Mouse (Mus musculus) spleen, postnatal 36 days (tissue): ENCODE data around the gene Gm266.
A peak's percentile ranks its signal among the peaks of the same experiment; 100 is the strongest.
"Not testable (repeated sequence)": the region's sequence is repeated elsewhere in the genome, so short reads cannot be mapped to it uniquely, and the experiment has no call there.

ENCODE experiments used
- DNase-seq, 2 experiments: peaks; one replicate each; pipeline ENCODE4 v3.0.0; 2022; ENCODE audit warnings: low spot score in 2 of 2, mixed read lengths in 1 of 2

Gm266 gene

DNA sequence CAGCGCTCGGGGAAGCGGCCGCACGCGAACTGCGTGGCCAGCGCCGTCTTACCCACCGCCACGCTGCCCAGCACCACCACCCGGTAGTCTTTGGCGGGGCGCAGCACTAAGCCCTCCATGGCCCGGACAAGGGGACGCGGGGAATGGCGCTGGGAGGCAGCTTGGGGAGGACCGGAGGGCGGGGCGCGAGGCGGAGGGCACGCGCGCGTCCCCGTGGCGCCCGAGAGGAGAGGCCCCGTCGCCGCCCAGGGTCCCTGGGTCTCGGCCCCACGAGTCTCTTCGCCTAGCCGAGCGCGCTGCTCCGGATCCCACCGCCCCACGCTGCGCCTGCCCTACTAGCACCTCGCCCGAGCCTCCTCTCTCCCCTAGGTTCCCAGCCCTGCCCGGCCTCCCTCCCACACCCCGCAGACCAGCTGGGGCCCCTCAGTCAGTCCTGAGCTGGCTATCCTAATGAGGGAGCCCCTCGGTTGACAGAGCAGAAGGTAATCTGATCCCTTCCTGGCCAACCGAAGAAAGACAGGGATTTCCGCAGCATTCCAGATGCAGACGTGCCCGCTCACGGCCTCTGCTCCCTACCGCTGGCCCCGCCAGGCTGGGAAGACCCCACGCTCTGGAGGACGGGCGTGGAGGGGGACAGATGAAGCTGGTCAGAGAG is at the start of gene Gm266:
Gene Gm266 (minus strand): TSS at position 172 of the 655 bp plus-strand sequence.
- no peak for DNase-seq

DNA sequence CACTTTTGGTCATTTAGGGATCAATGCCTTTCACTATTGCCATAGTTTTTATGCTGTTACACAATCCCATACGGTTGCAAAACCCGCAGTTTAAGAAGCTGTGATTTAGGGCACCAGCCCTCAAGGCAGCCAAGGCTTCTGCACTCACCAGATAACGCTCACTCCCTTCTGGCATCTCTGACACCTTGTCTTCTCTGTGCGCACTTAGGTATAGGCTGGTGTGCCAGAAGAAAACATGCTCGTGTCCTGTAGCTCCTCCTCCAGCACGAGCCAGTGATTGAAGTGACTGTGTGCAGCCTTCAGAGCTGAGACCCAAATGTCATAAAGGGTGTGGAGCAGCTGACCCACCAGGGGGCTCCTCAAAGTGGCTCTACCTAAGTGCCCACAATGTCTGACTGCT is 49.7 kb upstream of the Gm266 start:
- peak; percentile 42 to 64 for DNase-seq

DNA sequence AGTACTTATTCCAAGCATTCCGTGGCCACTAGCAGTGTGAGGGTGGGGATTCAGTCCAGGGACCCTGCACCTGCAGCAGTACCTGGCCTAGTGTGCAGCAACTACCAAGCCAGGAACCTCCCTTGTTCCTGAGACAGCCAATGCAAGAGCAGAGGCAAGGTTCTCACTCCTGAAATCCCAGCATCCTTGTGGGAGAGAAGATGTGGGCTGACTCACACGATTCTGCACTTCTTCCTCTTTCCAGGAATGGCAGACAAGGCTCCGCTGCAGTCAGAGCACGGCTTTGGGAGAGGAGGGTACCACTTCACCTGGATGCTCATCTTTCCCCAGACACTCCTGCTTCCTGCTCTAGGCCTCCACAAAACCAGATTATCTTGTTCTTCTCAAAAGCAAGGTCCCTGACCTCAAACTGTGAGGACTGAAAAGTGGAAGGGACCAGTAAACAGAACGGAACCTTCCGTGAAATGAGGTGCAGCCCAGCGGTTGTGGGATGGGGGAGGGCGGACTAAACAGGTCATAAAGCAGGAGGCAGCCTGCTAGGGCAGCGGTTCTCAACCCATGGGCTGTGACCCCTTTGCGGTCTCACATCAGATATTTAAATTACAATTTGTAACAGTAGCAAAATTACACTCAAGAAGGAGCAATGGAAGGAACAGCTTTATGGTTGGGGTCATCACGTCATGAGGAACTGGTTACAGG is 47.6 kb upstream of the Gm266 start:
- no peak for DNase-seq

DNA sequence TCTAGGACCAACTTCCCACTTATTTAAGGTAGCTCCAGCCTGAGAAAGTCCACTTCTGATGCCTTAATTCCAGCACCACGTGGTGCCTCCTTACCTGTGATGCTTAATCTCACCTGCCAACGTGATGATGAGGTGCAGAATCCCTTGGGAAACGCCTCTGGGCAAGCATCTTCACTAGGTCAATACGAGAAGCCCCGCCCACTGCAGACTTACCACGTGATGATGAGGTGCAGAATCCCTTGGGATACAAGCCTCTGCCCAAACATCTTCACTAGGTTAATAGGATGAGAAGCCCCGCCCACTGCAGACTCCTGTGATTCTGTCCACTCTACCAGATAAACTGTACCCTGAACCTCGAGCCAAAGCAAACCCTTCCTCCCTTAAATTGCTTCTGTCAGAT is 43.6 kb upstream of the Gm266 start:
- DNase-seq, result no peak

DNA sequence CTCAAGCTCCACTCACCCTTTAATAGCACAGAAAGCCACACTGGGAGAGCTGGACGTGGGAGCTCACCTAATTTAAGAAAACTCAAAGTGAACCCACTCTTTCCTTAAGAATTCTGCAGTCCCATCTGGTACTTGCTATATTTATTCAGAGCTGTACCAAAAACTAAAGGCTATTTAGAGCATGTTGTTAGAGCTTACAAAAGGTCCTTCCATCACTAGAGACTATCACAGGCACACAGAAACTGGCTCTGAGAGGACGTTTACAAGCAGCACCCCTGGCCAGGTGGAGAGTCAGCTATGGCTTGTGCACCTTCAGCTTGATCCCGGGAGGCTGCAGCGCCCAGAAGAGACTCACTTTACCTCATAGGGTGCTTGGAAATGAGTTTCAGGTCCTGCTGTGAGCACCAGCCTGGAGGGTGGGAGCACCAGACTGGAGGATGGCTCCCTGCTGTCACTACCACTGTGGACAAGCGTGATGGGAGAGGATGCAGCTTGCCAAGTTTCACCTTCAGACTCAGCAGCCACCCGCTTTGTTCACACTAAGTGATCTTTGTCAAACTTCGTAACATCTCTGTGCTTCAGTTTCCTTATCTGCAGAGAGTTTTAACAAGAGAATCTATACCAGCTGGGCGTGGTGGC is 42.1 kb upstream of the Gm266 start:
- DNase-seq, result no peak

DNA sequence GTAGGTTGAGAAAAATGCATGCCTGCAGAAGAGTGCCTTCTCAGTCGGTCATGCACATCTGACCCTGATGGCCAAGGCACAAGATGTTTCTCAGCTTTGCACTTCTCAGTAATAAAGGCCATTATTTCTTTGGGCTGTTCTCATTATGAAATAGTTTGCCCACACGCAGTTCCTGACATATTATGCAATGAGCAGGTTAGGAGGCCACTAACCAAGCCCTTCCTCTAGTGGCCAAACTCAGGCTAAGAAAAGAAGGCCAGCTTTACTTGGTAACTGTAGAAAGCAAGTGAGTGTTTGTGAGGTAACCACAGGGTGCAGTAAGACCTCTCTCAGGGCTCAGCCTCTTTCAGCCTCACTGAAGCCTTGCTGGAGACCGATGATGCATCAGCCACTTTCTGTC is 39.3 kb upstream of the Gm266 start:
- no peak for DNase-seq

DNA sequence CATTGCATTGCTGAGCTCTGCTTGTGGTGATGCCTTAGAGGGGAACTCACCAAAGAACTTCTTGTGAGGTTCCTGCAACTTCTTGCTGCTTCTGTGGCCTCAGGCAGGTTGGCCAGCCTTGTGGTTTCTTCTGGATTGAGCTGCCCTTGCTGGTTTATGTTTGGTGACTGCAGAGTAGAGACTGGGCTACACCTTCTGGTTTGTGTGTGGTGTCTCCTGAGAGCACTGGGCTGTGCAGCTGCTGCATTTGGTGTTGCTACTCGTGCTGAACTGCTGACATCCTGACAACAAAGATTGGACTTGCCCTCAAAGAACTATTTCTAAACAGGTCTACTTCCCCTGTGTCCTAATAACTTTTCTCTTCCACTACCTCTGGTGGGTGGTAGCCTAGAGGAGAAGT is 38.8 kb upstream of the Gm266 start:
- DNase-seq, result no peak

DNA sequence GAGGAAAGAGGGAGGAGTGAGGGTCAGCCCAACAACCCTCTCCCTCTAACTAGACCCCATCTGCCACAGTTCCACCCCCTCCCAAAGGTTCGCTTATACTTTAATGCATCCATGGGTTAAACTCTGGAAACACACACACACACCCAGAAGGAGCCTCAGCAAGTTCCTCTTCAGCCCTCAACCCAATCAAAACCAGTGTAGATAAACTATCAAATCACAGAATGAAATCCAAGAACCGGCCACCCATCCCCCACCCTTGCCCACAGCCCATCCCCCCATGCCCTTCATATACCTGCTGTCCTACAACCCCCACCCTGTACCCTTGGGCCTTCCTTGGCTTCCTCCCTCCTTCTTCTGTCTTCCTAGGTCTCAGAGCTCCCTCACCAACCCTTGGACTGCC is 35.4 kb upstream of the Gm266 start:
- no peak for DNase-seq

DNA sequence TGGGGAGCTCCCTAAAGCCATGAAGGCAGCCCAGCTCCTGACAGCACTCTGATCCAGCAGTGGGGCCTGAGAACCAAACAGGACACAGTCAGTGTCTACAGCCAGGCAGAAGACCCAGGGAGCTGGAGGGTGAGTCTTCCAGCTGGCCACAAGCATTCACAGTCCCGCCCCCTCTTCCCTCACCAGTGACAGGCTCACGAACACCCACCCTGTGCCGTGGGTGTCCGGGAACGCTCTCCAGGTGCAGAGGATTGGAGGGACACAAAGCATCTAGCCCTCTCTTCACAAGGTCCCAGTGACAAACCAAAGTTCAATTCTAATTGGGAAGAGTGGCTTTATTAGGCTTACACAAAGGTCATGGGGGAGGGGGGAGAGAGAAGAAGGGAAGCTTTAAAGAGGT is 34.2 kb upstream of the Gm266 start:
- DNase-seq, result no peak

DNA sequence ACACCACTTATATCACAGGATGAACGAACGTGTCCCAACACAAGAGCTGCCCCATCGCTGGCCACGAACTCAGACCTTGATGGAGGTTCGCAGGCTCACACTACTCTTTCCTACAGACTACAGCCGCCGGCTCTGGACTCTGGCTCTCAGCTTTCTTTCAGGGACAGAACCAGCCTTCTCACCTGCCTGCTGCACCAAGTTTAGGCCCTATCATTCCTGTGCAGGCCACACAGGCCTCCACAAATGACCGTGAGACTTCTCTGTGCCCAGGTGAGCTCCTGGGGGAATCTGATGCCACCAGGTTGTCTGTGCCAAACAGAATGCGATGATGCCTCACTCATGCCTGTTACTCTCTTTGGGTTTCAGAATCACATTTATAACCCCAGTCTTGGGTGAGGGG is 32.8 kb upstream of the Gm266 start:
- DNase-seq, result no peak

DNA sequence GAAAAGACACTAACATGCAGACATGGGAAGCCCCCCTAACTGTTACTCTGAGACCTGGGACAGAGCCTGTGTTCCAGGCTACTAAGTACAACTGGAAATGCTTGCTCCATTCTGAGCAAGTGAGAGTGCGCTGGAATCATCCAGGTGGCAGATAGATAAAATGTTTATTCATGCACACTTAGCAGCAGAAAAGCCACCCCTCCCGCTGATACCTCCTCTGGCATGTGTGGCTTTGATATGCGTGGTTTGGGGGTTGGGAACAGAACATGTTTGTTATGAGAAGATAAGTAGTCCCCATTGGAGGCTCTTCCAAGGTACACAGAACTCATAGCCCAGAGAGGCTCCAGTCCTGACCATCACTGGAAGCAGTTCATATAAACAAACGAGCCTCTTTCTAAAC is 32.3 kb upstream of the Gm266 start:
- peak; percentile 62 to 83 for DNase-seq

DNA sequence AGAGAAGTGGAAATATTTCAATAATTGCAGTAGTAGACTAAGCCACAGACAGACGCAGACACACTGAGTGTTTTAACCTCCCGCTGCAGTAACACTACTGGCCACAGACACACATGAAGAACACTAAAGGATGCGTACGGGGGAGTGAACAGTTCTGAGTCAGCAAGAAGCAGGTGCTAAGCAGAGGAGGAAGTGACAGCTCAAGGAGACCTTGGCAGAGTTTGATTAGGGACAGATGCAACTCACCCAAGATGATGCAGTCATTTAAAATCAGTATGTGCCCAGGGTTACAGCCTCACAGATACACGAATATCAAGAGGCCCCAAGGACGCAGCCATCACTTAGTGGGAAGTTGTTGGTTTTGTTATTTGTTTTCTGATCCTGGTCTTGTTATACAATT is 31.2 kb upstream of the Gm266 start:
- DNase-seq, result peak; percentile 24 to 62

DNA sequence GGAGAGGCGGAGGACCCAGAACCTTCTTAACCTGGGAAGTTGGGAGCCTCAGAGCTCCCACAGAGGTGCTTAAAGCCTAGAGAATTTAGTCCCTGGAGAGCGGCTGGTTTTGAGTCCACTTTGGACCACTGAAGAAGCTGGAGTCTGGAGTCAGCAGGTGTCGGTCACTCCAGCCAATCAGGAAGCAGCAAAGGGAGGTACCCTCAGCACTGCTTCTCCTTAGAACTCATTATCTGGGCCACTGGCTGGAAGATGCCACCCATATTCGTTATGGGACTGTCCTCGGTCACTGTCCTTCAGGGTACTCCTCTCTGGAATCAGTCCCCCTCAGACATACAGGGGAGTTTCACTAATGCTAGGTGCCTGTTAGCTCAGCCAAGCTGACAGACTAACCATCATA is 30.3 kb upstream of the Gm266 start:
- DNase-seq, result no peak

DNA sequence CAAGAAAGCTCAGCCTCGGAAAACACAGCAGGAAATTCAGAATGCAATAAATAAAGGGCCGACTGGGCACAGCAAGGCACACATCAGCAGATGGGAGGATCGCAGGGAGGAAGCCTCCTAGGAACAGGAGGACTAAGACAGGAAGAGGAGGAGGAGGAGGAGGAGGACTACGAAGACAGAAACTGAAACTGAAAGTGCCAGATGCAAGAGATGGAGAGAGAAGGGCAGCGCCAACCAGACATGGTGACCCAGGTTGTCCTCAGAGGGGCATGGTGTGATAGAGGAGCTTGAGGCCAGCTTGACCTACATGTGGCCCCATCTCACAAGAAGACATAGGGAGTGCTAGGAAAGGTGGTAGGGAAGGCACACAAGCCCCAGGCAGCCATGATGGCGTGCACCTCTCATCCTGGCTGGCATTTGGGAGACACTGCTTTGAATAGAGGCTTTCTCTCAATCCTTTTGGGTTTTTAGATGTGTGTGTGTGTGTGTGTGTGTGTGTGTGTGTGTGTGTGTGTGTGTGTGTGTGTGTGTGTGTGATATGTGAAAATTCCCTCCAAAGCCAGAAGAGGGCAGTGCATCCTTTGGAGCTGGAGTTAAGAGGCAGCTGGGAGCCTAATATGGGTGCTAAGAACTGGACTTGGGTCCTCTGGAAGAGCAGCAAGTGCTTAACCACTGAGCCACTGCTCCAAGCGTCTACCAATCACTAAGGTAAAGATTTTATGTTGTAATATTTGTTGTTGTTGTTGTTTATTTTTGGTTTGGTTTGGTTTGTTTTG is 29.4 kb upstream of the Gm266 start:
- no peak for DNase-seq

DNA sequence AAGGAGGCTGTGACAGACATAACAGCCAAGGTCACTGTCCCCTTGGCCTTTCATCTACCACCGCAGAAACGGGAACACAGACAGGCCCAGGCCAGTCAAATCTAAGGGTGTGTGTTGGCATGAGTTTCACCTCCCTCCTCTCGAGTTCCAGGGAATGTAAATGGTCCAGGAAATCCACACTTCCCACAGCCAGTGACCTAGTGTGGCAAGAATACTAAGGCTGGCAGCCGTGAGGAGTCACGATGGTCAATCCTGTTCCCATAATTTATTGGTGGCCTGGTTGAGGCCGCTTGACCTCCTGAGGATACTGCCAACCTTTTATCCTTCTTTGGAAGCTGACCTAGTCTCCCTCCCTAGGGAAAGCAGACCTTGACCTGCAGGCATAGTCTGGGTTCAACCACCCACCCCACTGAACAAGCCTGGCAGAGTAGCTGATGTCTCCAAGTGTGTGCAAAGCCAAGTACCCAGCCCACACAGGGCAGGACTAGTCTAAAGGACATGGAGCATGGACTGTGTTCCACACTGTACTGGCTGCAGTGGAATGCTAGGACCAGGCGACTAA is 28.7 kb upstream of the Gm266 start:
- no peak for DNase-seq

DNA sequence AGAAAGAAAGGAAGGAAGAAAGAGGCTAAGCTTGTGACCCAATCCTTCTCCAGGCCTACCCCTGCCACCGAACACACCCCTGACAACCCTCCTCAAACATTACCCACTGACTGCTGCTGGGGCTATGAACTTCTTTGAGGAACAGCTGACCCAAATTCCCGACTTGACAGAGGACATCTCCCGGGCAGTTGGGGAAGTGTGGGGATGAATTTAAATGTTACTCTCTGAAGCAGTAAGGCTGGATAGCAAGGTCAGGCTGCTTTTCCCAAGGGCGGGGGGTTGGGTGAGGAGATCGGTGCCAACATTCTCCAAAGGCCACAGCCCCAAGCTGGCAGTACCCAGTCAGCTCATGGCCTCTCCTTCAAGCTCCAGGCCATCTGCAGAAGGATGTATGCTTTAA is 28.1 kb upstream of the Gm266 start:
- DNase-seq, result no peak

DNA sequence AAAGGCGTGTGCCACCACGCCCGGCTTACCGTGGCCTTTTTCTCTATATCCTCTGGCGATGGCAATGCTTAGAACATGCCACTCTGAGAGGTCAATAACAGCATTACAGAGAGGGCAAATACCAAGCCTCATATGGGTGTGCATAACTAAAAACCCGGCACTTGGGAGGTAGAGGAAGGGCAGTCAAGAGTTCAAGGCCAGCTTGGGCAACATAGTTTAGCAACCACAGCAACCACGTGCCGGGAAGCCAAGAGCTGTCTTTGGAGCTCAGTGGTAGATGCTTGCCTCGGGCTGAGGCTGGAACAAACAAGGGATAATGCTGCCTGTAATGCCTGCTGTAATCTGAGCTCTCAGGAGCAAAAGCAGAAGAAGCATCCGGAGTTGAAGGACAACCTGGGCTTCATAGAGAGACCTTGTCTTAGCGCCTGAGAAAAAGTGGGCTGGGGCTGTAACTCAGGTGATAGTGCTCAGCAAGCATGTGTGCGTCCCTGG is 27.0 kb upstream of the Gm266 start:
- DNase-seq, result no peak

DNA sequence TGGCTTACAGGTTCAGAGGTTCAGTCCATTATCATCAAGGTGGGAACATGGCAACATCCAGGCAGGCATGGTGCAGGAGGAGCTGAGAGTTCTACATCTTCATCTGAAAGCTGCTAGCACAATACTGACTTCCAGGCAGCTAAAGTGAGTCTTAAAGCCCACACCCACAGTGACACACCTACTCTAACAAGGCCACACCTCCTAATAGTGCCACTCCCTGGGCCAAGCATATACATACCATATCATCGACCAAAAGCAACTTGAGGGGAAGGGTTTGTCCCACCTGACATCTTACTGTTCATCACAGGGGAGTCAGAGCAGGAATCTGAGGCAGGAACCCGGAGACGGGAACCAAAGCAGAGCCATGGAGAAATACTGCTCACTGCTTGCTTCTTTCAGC is 22.8 kb upstream of the Gm266 start:
- DNase-seq, result not testable (repeated sequence)

DNA sequence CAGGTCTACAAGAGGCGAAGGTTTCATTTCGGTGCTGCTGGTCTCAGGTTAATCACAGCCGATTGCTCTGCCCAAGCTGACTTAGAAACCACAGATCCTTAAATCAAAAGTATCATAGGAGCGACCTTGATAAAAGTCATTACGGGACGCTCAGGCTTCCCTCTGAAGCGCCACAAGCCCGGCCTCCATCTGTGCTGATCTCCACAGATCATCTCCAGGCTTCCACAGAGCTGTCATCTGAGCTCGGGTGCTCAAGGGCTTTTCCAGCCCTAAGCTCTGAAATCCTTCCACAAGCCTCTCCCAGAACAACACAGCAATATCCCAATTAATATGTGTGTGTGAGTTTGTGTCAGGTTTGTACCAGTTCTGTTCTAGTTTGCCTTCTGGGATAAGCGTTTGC is 22.3 kb upstream of the Gm266 start:
- no peak for DNase-seq

DNA sequence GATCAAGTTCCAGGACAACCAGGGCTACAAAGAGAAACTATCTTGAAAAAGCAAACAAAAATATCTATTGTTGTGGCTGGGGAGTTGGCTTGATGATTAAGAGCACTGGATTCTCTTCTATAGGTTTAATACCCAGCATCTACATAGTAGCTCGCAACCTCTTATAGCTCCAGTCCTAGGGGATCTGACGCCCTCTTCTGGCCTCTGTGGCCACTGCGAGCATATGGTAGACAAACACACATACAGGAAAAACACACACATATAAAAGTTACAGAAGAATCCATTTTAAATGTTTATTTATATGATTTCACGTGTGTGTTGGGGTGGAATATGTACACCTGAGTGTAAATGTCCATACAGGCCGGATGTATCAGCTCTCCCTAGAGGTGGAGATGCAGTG is 21.4 kb upstream of the Gm266 start:
- no peak for DNase-seq

DNA sequence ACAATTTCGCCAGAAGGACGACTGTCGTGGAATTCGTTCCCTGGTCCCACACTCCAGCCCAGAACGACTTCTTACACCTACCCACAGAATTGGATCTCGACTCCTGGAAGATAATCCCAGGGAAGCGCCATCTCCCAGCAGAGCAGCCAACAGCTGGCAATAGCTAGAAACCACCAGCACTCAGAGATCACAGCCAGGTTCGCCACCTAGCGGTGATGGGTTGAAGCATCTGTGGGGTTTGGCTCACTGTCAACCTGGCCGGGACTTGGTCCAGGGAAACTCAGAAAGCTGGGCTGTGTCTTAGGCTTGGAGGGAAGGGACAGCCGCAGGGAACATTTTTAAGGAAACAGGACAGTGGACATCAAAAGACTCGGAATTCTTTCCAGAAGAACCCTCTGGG is 19.3 kb upstream of the Gm266 start:
- peak; percentile 63 to 70 for DNase-seq

DNA sequence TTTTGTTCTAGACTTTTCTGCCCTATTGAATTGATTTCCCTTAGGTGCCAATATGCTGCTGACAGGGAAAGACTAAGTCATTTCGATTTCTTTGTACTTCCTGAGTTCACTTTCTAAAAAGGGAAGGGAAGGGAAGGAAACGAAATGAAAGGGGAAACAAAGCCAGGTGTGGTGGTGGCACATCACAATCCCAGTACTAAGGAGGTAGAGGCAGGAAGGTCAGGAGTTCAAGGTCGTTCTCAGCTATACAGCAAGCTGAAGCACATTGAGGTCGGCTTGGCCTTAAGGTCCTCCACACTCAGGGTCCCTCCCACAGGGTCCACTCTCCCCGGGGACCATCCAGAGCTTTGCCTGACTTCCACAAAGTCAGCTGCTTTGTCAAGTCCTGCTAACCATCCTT is 17.9 kb upstream of the Gm266 start:
- DNase-seq, result no peak
